Mouse (Mus musculus): ENCODE data around the gene Nudt16l1. TPM values are rescaled to one million over a fixed set of nuclear protein-coding genes. Genes with fewer than 3 reads are reported as not detected.

Gene Nudt16l1
- polyA plus RNA-seq, 1 experiment from 2014 or later: 139 TPM

GRCm38 (mm10) chr16:4964731-4965391, 26.3 kb downstream of the Nudt16l1 start:
- 22% methylated on average over 13 of the region's 13 CpGs for WGBS
- H3K9ac ChIP-seq (replicated peaks): peak overlapping the region; percentile 77
- peak overlapping the region; percentile 68 for H3K4me2 ChIP-seq (replicated peaks)
- H3K27ac ChIP-seq (replicated peaks): peak overlapping the region; percentile 85
- no peaks in the 10 kb centered on the region for H3K27me3 ChIP-seq
- H3K36me3 ChIP-seq: no peaks in the 10 kb centered on the region; the same call in 1 of the 2 replicates
- peaks cover 25% of the 10 kb centered on the region for H3K4me1 ChIP-seq
- peak overlapping the region; percentile 80 for H3K4me3 ChIP-seq
- H3K9me3 ChIP-seq: no peaks in the 10 kb centered on the region
- peak; percentile 17 for ATAC-seq (replicated peaks)

- Histone ChIP-seq H3K4me3 (no peak overlapping the region), H3K27ac (replicated peaks) (no peak overlapping the region), H3K9ac (replicated peaks) (no peak overlapping the region), H3K9me3 (no peaks in the 10 kb centered on the region), H3K36me3 (no peaks in the 10 kb centered on the region; the same call in 1 of the 2 replicates), H3K27me3 (no peaks in the 10 kb centered on the region), H3K4me1 (peaks cover 25% of the 10 kb centered on the region), H3K4me2 (replicated peaks) (no peak overlapping the region)
- no peak for ATAC-seq (replicated peaks)
- WGBS: 87% methylated on average over 8 of the region's 8 CpGs
Measured at GRCm38 (mm10) chr16:4965392-4966129, 27.0 kb downstream of the Nudt16l1 start.

GRCm38 (mm10) chr16:4968426-4968825, 29.9 kb downstream of the Nudt16l1 start:
- Histone ChIP-seq H3K4me2 (replicated peaks) (no peak overlapping the region), H3K4me3 (no peak overlapping the region), H3K9ac (replicated peaks) (no peak overlapping the region), H3K27me3 (no peaks in the 10 kb centered on the region), H3K36me3 (no peaks in the 10 kb centered on the region; the same call in 1 of the 2 replicates), H3K27ac (replicated peaks) (no peak overlapping the region), H3K9me3 (no peaks in the 10 kb centered on the region), H3K4me1 (peaks cover 7% of the 10 kb centered on the region)
- ATAC-seq (replicated peaks): no peak
- WGBS: 74% methylated on average over 3 of the region's 3 CpGs

- no peak overlapping the region for H3K4me2 ChIP-seq (replicated peaks)
- no peaks in the 10 kb centered on the region; the same call in 1 of the 2 replicates for H3K36me3 ChIP-seq
- no peaks in the 10 kb centered on the region for H3K9me3 ChIP-seq
- H3K27me3 ChIP-seq: no peaks in the 10 kb centered on the region
- H3K4me1 ChIP-seq: peaks cover 7% of the 10 kb centered on the region
- H3K9ac ChIP-seq (replicated peaks): no peak overlapping the region
- 86% methylated on average over 5 of the region's 5 CpGs for WGBS
- H3K4me3 ChIP-seq: no peak overlapping the region
- no peak for ATAC-seq (replicated peaks)
- H3K27ac ChIP-seq (replicated peaks): no peak overlapping the region
Measured at GRCm38 (mm10) chr16:4969055-4969843, 30.7 kb downstream of the Nudt16l1 start.

- 91% methylated on average over 4 of the region's 4 CpGs for WGBS
- H3K4me2 ChIP-seq (replicated peaks): no peak overlapping the region
- no peak overlapping the region for H3K9ac ChIP-seq (replicated peaks)
- H3K27ac ChIP-seq (replicated peaks): no peak overlapping the region
- no peaks in the 10 kb centered on the region; the same call in 1 of the 2 replicates for H3K36me3 ChIP-seq
- no peaks in the 10 kb centered on the region for H3K4me1 ChIP-seq
- no peak for ATAC-seq (replicated peaks)
- H3K27me3 ChIP-seq: no peaks in the 10 kb centered on the region
- no peaks in the 10 kb centered on the region for H3K9me3 ChIP-seq
- no peak overlapping the region for H3K4me3 ChIP-seq
Measured at GRCm38 (mm10) chr16:4971626-4972025, 33.1 kb downstream of the Nudt16l1 start.

GRCm38 (mm10) chr16:4974521-4974920, 36.0 kb downstream of the Nudt16l1 start:
- H3K9ac ChIP-seq (replicated peaks): no peak overlapping the region
- no peaks in the 10 kb centered on the region for H3K9me3 ChIP-seq
- no peak overlapping the region for H3K4me3 ChIP-seq
- 69% methylated on average over 5 of the region's 5 CpGs for WGBS
- no peaks in the 10 kb centered on the region for H3K36me3 ChIP-seq
- H3K4me1 ChIP-seq: no peaks in the 10 kb centered on the region
- no peaks in the 10 kb centered on the region for H3K27me3 ChIP-seq
- H3K27ac ChIP-seq (replicated peaks): no peak overlapping the region
- no peak for ATAC-seq (replicated peaks)
- no peak overlapping the region for H3K4me2 ChIP-seq (replicated peaks)

GRCm38 (mm10) chr16:4976180-4976579, 37.6 kb downstream of the Nudt16l1 start:
- no peak overlapping the region for H3K4me3 ChIP-seq
- 59% methylated on average over 2 of the region's 2 CpGs for whole genome bisulfite sequencing
- no peaks in the 10 kb centered on the region for H3K36me3 ChIP-seq
- no peaks in the 10 kb centered on the region for H3K4me1 ChIP-seq
- no peaks in the 10 kb centered on the region for H3K9me3 ChIP-seq
- no peaks in the 10 kb centered on the region for H3K27me3 ChIP-seq
- H3K4me2 ChIP-seq (replicated peaks): no peak overlapping the region
- no peak for ATAC-seq (replicated peaks)
- H3K9ac ChIP-seq (replicated peaks): no peak overlapping the region
- H3K27ac ChIP-seq (replicated peaks): no peak overlapping the region

GRCm38 (mm10) chr16:4978275-4979051, 39.9 kb downstream of the Nudt16l1 start:
- no peak overlapping the region for H3K4me2 ChIP-seq (replicated peaks)
- H3K9ac ChIP-seq (replicated peaks): no peak overlapping the region
- H3K27ac ChIP-seq (replicated peaks): no peak overlapping the region
- no peaks in the 10 kb centered on the region for H3K9me3 ChIP-seq
- H3K4me3 ChIP-seq: no peak overlapping the region
- no peak for ATAC-seq (replicated peaks)
- H3K4me1 ChIP-seq: no peaks in the 10 kb centered on the region
- no peaks in the 10 kb centered on the region for H3K36me3 ChIP-seq
- 77% methylated on average over 5 of the region's 5 CpGs for WGBS
- H3K27me3 ChIP-seq: no peaks in the 10 kb centered on the region

GRCm38 (mm10) chr16:4979755-4980380, 41.3 kb downstream of the Nudt16l1 start:
- H3K36me3 ChIP-seq: no peaks in the 10 kb centered on the region
- no peak overlapping the region for H3K4me3 ChIP-seq
- H3K4me1 ChIP-seq: no peaks in the 10 kb centered on the region
- 71% methylated on average over 4 of the region's 4 CpGs for WGBS
- H3K4me2 ChIP-seq (replicated peaks): no peak overlapping the region
- ATAC-seq (replicated peaks): no peak
- H3K9ac ChIP-seq (replicated peaks): no peak overlapping the region
- no peaks in the 10 kb centered on the region for H3K27me3 ChIP-seq
- no peak overlapping the region for H3K27ac ChIP-seq (replicated peaks)
- no peaks in the 10 kb centered on the region for H3K9me3 ChIP-seq

GRCm38 (mm10) chr16:4984717-4985116, 46.2 kb downstream of the Nudt16l1 start:
- no peak overlapping the region for H3K4me2 ChIP-seq (replicated peaks)
- no peaks in the 10 kb centered on the region for H3K36me3 ChIP-seq
- ATAC-seq (replicated peaks): no peak
- no peaks in the 10 kb centered on the region for H3K4me1 ChIP-seq
- no peaks in the 10 kb centered on the region for H3K9me3 ChIP-seq
- H3K9ac ChIP-seq (replicated peaks): no peak overlapping the region
- no peak overlapping the region for H3K4me3 ChIP-seq
- H3K27me3 ChIP-seq: no peaks in the 10 kb centered on the region
- WGBS: 94% methylated on average over 12 of the region's 12 CpGs
- no peak overlapping the region for H3K27ac ChIP-seq (replicated peaks)
